Mouse (Mus musculus) megakaryocyte, embryonic 14.5 days (primary cell): ENCODE data around the gene Inpp5f. TPM values are rescaled to one million over a fixed set of nuclear protein-coding genes. Genes with fewer than 3 reads are reported as not detected.
"Not testable (repeated sequence)": the region's sequence is repeated elsewhere in the genome, so short reads cannot be mapped to it uniquely, and the experiment has no call there.

Experiments
- H3K27me3 ChIP-seq: replicated peaks from 2 replicates; pipeline ENCODE3; 2012; ENCODE audit warnings: inconsistent platforms
- H3K36me3 ChIP-seq: replicated peaks from 2 replicates; pipeline ENCODE3; 2012; ENCODE audit warnings: low read length, inconsistent platforms, mixed read lengths
- H3K4me1 ChIP-seq: 2 replicates; pipeline ENCODE4 v1.6.1; 2012; ENCODE audit warnings: inconsistent platforms
- H3K4me3 ChIP-seq: replicated peaks from 2 replicates; pipeline ENCODE3; 2012; ENCODE audit warnings: moderate library complexity, mild to moderate bottlenecking, inconsistent platforms
- H3K9me3 ChIP-seq: 2 replicates; pipeline ENCODE4 v1.6.1; 2012; ENCODE audit warnings: inconsistent platforms
- FLI1 ChIP-seq: IDR thresholded peaks from 2 replicates; pipeline ENCODE4 v1.6.1; 2012; ENCODE audit warnings: low read length, inconsistent platforms, mixed read lengths
- GATA1 ChIP-seq: IDR thresholded peaks from 3 replicates; pipeline ENCODE4 v1.6.1; 2012; ENCODE audit warnings: mixed read lengths, low read length, inconsistent platforms, borderline replicate concordance
- polyA plus RNA-seq: library from polyadenylated mRNA; stranded (reverse); fragments of >175 nt; gene quantifications from 2 replicates; pipeline ENCODE4 v1.2.3, GENCODE M21; 2012; ENCODE audit warnings: low replicate concordance; ENCODE audit not compliant: insufficient read depth

Gene Inpp5f
- polyA plus RNA-seq, 1 experiment, result 0.51 TPM

- Histone ChIP-seq H3K9me3 (peaks cover 39% of the 10 kb centered on the region), H3K36me3 (peaks cover 6% of the 10 kb centered on the region), H3K4me1 (peaks cover 22% of the 10 kb centered on the region), H3K27me3 (peaks cover 3% of the 10 kb centered on the region), H3K4me3 (no peak overlapping the region)
- no peak for TF ChIP-seq GATA1
- TF ChIP-seq FLI1, result no peak
Measured at GRCm38 (mm10) chr7:128596274-128596673, 14.9 kb upstream of the Inpp5f start.

- Histone ChIP-seq H3K36me3 (peaks cover 2% of the 10 kb centered on the region), H3K4me3 (no peak overlapping the region), H3K27me3 (peaks cover 3% of the 10 kb centered on the region), H3K4me1 (peaks cover 8% of the 10 kb centered on the region), H3K9me3 (peaks cover 41% of the 10 kb centered on the region)
- TF ChIP-seq FLI1 (no peak), GATA1 (no peak)
Measured at GRCm38 (mm10) chr7:128599072-128599471, 12.1 kb upstream of the Inpp5f start.

GRCm38 (mm10) chr7:128601826-128602225 is 9.3 kb upstream of the Inpp5f start:
- H3K9me3 ChIP-seq, result peaks cover 30% of the 10 kb centered on the region
- TF ChIP-seq GATA1, result no peak
- TF ChIP-seq FLI1, result no peak
- peaks cover 2% of the 10 kb centered on the region for H3K36me3 ChIP-seq
- H3K4me3 ChIP-seq, result no peak overlapping the region
- peaks cover 11% of the 10 kb centered on the region for H3K4me1 ChIP-seq
- H3K27me3 ChIP-seq, result peaks cover 3% of the 10 kb centered on the region

DNA sequence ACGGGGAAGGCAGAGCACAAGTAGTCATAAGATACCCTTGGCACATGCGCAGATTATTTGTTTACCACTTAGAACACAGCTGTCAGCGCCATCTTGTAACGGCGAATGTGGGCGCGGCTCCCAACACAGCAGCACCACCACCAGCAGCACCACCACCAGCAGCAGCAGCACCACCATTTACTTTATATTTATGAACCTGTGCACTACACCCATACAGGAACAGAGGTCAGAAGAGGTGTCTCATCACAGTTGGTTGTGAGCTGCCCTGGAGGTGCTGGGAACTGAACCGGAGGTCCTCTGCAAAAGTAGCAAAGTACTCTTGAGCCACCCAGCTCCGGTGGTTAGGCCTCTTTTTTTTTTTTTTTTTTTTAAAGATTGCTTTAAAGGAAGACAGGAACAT is 1.2 kb upstream of the Inpp5f start:
- not testable (repeated sequence) for H3K4me3 ChIP-seq, H3K36me3 ChIP-seq, H3K9me3 ChIP-seq, H3K27me3 ChIP-seq
- peaks cover 28% of the 10 kb centered on the region for H3K4me1 ChIP-seq

DNA sequence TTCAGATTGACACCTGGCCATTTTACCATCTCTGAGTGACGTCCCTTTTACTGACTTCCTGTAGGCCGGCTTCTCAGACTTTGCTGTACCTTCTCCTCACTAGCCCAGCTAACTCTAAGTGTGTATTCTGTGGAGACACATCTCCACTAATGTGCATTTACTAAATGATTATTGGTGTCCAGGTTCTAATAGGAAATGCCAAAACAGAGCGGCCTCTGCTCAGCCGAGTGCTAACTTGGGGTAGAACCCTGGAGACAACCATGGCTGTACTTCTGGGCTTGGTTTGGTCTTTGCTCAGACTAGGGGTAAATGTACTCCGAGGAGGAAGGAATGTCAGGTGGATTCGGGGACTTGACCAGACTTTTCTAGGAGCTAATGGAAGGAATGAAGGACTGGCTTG is 638 bp upstream of the Inpp5f start:
- Histone ChIP-seq H3K4me1 (peaks cover 28% of the 10 kb centered on the region), H3K27me3 (no peaks in the 10 kb centered on the region), H3K9me3 (no peaks in the 10 kb centered on the region), H3K36me3 (no peaks in the 10 kb centered on the region), H3K4me3 (peak overlapping the region; percentile 96)
- TF ChIP-seq GATA1 (no peak), FLI1 (no peak)

DNA sequence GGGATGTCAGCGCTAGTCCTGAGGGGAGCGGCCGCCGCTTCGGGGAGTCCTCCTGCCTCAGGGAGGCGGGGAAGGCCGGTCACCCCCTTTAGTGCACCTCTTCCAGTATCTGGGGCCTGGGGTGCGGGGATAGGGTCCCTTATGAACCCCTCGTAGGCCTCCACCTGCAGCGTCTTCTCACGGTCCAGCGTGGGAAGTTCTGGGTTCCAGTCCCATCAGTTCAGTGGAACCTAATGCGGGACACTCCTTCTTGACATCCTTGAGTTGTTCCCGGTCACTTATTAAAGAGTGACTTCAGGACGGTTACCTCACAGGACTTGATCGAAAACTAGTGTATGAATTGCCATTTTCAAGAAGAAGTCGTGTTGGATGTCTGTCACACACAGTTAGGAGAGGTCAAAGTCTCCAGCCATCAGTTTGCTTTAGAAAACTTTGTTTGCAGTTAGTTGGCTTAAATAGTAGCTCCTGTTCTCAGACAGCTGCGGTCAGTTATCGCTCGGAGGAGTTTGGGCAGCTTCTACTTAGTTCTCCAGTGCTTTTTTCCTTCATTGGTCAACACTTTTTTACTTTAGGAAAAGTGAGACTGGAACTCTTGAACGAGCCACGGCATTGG is 777 bp downstream of the Inpp5f start:
- H3K36me3 ChIP-seq, result no peaks in the 10 kb centered on the region
- H3K9me3 ChIP-seq, result no peaks in the 10 kb centered on the region
- no peak for TF ChIP-seq GATA1
- no peak for TF ChIP-seq FLI1
- peaks cover 28% of the 10 kb centered on the region for H3K4me1 ChIP-seq
- peak overlapping the region; percentile 96 for H3K4me3 ChIP-seq
- no peaks in the 10 kb centered on the region for H3K27me3 ChIP-seq

DNA sequence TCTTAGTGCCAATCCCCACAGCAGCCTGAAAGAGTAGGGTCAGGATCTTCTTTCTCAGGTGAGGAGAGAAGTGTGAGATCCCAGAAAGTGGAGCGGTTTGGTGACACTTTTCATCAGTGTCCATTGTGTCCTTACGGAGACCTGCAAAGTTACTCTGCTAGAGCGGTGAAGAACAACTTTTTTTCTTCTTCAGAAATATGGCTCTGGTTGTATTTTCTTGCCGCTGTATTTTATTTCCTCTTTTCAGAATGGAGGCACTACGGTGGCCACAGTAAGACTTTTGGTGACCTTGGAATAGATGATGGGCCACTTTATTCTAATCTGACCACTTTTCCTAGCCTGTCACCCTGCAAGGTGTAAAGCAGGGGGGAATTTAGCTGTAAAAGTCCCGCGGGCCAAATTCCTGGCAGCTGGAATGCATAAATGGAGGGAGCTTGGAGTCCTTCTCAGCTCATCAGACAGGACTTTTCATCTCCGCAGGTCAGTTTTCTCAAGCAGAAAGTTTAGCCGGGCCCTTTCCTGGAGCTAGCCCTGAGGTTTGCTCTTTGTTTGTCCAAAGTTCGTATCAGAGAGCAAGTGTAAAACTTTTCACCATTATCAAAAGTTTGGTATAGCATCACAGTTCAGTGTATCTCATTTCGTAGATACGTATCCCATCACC is 1.5 kb downstream of the Inpp5f start:
- no peaks in the 10 kb centered on the region for H3K36me3 ChIP-seq
- H3K9me3 ChIP-seq, result no peaks in the 10 kb centered on the region
- no peaks in the 10 kb centered on the region for H3K27me3 ChIP-seq
- peaks cover 33% of the 10 kb centered on the region for H3K4me1 ChIP-seq
- peak overlapping the region; percentile 96 for H3K4me3 ChIP-seq
- no peak for TF ChIP-seq GATA1
- TF ChIP-seq FLI1, result no peak

GRCm38 (mm10) chr7:128613578-128613977 is 2.5 kb downstream of the Inpp5f start:
- Histone ChIP-seq H3K4me1 (peaks cover 34% of the 10 kb centered on the region), H3K9me3 (no peaks in the 10 kb centered on the region), H3K4me3 (no peak overlapping the region), H3K36me3 (no peaks in the 10 kb centered on the region), H3K27me3 (no peaks in the 10 kb centered on the region)
- no peak for TF ChIP-seq FLI1
- no peak for TF ChIP-seq GATA1

- no peaks in the 10 kb centered on the region for H3K36me3 ChIP-seq
- H3K4me3 ChIP-seq, result no peak overlapping the region
- no peaks in the 10 kb centered on the region for H3K27me3 ChIP-seq
- TF ChIP-seq FLI1, result no peak
- no peak for TF ChIP-seq GATA1
- H3K9me3 ChIP-seq, result no peaks in the 10 kb centered on the region
- H3K4me1 ChIP-seq, result peaks cover 40% of the 10 kb centered on the region
Measured at GRCm38 (mm10) chr7:128617587-128617986, 6.5 kb downstream of the Inpp5f start.

DNA sequence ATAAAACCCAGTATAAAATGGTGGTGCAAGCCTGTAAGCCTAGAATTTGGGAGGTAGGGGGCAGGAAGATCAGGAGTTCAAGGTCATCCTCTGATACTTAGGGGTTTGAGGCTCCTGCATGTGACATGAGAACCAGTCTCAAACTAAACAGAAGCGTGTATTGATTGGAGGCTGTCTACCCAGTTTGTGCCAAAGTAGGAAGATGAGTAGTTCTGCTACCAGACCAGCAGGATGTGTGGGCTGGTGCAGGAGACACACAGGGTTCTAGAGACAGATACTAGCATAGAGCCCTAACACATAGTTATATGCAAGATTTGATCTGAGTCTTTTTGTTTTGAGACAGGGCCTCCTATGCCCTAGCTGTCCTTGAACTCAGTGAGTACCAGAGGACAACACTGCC is 9.1 kb downstream of the Inpp5f start:
- H3K27me3 ChIP-seq, result no peaks in the 10 kb centered on the region
- no peaks in the 10 kb centered on the region for H3K36me3 ChIP-seq
- no peak overlapping the region for H3K4me3 ChIP-seq
- TF ChIP-seq GATA1 (no peak), FLI1 (no peak)
- H3K4me1 ChIP-seq, result peaks cover 45% of the 10 kb centered on the region
- H3K9me3 ChIP-seq, result no peaks in the 10 kb centered on the region
